Mouse (Mus musculus): ENCODE measurements around the gene Mfap2.

- no peak for TF ChIP-seq POLR2AphosphoS5 (IDR thresholded peaks at IDR 0.05; ENCODE audit: insufficient replicate concordance, low read depth, low read length)
- no peak for TF ChIP-seq CTCF (IDR thresholded peaks at IDR 0.05; ENCODE audit: low read depth, low read length)
- no peak for TF ChIP-seq GATA1 (IDR thresholded peaks at IDR 0.05; ENCODE audit: borderline replicate concordance, low read length)
- TF ChIP-seq TAL1 (conservative IDR thresholded peaks at IDR 0.05; ENCODE audit: low read depth, low read length), result no peak
- no peak for TF ChIP-seq GATA2 (IDR thresholded peaks at IDR 0.05; ENCODE audit: borderline replicate concordance, low read depth, low read length)
Measured at GRCm38 (mm10) chr4:141052442-141052841, 42.2 kb downstream of the Mfap2 start.

Measured in G1E (cell line).